Mouse (Mus musculus) retina, adult 2 months (tissue): Measurements from ENCODE around the gene Krt23.

Source experiments
- DNase-seq: peaks from one replicate; pipeline ENCODE4 v3.0.0-alpha.2; 2012; ENCODE audit warnings: low read depth, low spot score

Krt23 gene

DNA sequence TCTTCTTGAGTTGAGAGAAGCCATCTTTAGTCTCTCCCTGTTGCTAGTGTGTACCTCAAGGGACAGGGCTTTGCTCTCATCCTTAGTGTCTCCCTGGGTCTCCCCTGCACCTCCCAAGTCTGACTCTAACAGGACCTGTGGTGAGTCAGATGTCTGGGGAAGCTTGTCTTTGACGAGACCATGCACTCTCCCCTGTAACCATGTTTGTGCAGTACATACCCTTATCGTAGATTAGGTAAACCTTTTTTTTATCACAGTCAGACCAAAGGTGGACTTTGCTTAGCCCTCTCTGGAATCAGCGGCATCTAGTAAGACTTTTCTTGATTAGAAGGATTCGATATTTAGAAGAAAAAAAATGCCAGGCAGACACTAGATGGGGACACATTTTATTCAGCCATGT lies 38.9 kb downstream of the Krt23 start:
- DNase-seq, result no peak

DNA sequence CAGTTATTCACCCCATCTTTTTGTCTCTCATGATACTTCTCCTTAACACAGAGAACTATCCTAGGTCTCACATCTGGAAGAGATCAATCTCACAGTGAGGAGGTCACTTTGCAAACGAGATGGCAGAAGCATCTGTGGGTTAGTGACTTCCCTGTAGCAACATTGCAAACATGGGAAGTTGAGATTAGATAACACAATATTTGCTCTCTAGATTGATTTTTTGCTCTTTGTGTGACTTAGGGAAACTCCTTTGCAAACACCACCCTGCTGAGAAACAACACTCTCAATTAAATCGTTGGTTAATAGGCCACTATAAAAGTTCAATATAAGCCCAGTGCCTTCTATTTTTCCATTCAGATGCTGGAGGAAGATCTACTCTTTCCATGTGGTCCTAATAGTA lies 44.2 kb downstream of the Krt23 start:
- DNase-seq, result no peak

DNA sequence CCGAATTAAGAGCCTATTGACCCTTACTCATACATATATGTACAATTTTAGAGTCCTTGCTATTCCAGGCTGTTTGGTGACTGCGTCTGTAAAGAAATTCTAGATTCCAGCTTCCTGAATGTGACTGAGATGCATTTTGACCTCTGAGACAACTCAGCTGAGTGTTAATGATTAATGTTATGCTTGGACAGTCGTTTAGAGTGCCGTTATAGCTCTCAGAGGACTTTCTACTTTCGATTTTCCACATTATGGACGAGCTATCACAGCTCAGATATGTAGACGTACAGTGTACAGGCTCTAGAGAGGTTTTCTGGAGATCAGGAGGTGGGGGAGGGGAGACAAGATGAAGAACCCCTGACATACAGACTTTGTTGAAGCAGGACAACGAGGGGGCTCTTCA lies 51.7 kb downstream of the Krt23 start:
- no peak for DNase-seq

DNA sequence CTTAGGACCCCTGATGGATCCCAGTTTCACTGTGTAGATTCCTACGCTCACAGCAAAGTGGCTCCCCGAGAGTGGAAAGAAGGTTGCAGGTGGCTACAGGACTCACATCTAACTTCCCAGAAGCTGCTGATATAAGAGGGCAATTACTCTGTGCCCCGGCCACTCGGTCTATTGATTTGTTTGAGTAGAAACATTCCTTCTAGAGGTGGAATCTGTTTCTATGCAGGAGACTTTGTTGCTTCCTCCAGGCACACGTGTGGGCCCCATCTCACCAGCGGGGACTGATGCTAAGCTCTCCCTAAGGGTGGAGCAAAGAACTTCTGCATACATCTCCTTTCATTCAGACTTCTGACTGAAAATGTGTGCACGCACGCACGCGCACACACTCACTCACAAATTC lies 53.5 kb downstream of the Krt23 start:
- no peak for DNase-seq

DNA sequence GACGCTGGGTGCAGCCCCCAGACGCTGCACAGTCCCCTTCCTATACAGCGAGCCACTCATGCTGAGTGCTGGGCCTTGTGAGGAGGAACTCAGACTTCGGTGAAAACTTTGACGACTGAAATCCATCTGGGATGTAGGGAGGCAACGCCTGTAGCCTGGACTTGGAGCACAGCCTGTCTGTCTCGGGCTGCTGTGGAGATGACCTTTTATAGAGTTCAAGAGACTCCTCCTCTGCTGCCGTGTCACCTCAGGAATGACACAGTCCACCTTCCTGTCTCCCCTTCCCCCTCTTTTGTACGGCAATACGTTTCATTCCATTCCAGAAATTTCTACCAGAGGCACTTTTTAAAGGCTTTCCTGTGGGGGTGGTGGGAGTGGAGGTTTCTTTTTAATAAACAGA lies 55.0 kb downstream of the Krt23 start, which contains the start of gene Krt20:
Krt20 (minus strand) TSS at position 179 of the 400 bp plus-strand sequence.
- DNase-seq, result no peak

DNA sequence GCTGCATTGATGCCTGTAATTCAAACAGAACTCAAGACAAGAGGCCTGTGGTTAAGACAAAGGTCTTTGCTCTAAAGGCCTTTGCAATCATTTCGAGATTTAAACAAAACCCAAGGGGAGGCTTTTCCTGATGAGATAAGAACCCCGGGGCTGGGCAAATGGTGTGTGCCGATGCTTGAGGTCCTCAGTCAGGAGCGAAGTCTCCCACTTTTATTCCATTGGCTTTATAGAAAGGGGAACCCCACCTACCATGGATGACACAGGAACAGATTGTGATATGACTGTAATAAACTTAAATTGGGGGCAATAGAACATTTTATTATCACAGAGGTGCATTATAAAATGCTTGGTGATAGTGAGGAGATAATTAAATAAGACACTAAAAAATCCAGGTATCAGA lies 56.3 kb downstream of the Krt23 start:
- no peak for DNase-seq

DNA sequence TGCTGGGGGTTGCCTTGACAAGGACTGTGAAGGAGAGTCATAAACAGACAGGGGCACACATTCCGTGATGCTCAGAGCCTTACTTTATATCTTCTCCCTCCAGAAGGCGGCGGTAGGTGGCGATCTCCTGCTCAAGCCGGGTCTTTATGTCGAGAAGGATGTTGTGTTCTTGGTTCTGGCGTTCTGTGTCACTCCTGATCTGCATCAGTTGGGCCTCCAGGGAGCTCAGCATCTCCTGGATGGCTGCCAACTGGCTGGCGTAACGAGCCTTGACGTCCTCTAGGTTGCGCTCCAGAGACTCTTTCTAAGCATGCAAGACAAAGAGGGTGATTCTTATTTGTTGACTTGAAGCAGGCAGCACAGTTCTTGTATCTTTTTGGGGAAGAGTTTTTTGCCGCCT lies 62.3 kb downstream of the Krt23 start:
- DNase-seq, result peak; percentile 33
